Mouse (Mus musculus) kidney, adult 8-10 months (tissue): ENCODE measurements at regions not wholly inside any gene's neighbourhood (a gene's known extent, or its start where the extent isn't known, plus 50 kb on each side); places are given as distances from the start of the nearest gene placed in this dataset.
"Not testable (repeated sequence)": the region's sequence is repeated elsewhere in the genome, so short reads cannot be mapped to it uniquely, and the experiment has no call there.

Source experiments
- DNase-seq, 2 experiments: peaks; one replicate each; pipeline ENCODE4 v3.0.0; 2022

- not testable (repeated sequence) for DNase-seq
Observed at GRCm38 (mm10) chr8:19976461-19976860, 73.3 kb downstream of the Gm31371 start.

GRCm38 (mm10) chr8:19979536-19980345, 76.5 kb downstream of the Gm31371 start:
- peak; percentile 59 to 77 for DNase-seq

- peak in 1 of 2 experiments; percentile 2 for DNase-seq
Observed at GRCm38 (mm10) chr8:19980346-19980726, 77.1 kb downstream of the Gm31371 start.

GRCm38 (mm10) chr8:20008106-20008505, 104.9 kb downstream of the Gm31371 start:
- not testable (repeated sequence) for DNase-seq

GRCm38 (mm10) chr8:20010947-20011346, 107.8 kb downstream of the Gm31371 start:
- DNase-seq: not testable (repeated sequence)

- DNase-seq: peak in 1 of 2 experiments; percentile 28
Observed at GRCm38 (mm10) chr8:20013278-20013677, 110.1 kb downstream of the Gm31371 start.

GRCm38 (mm10) chr8:20014451-20015130, 111.4 kb downstream of the Gm31371 start:
- not testable (repeated sequence) for DNase-seq

- DNase-seq: not testable (repeated sequence)
Observed at GRCm38 (mm10) chr8:20015411-20016081, 112.4 kb downstream of the Gm31371 start.

GRCm38 (mm10) chr8:20016082-20016840, 113.1 kb downstream of the Gm31371 start:
- peak; percentile 46 to 55 for DNase-seq

GRCm38 (mm10) chr8:20025521-20025920, 122.3 kb downstream of the Gm31371 start:
- not testable (repeated sequence) for DNase-seq

- DNase-seq: not testable (repeated sequence)
Observed at GRCm38 (mm10) chr8:20027956-20028355, 124.8 kb downstream of the Gm31371 start.

GRCm38 (mm10) chr8:20030131-20030530, 126.9 kb downstream of the Gm31371 start:
- DNase-seq: not testable (repeated sequence)

GRCm38 (mm10) chr8:20057626-20058025, 154.4 kb downstream of the Gm31371 start:
- peak in 1 of 2 experiments; percentile 3 for DNase-seq

GRCm38 (mm10) chr8:20098121-20098520, 194.9 kb downstream of the Gm31371 start:
- DNase-seq: not testable (repeated sequence)

- DNase-seq: not testable (repeated sequence)
Observed at GRCm38 (mm10) chr8:20100241-20100640, 197.0 kb downstream of the Gm31371 start.

- not testable (repeated sequence) for DNase-seq
Observed at GRCm38 (mm10) chr8:20102374-20102773, 199.2 kb downstream of the Gm31371 start.

GRCm38 (mm10) chr8:20107154-20107553, 204.0 kb downstream of the Gm31371 start:
- DNase-seq: not testable (repeated sequence)

- not testable (repeated sequence) for DNase-seq
Observed at GRCm38 (mm10) chr8:20116785-20117184, 213.6 kb downstream of the Gm31371 start.

- not testable (repeated sequence) for DNase-seq
Observed at GRCm38 (mm10) chr8:20119581-20119980, 216.4 kb downstream of the Gm31371 start.

- not testable (repeated sequence) for DNase-seq
Observed at GRCm38 (mm10) chr8:20120186-20120585, 217.0 kb downstream of the Gm31371 start.

- not testable (repeated sequence) for DNase-seq
Observed at GRCm38 (mm10) chr8:20121391-20121909, 218.3 kb downstream of the Gm31371 start.
